Mouse (Mus musculus) erythroblast, embryonic 14.5 days (primary cell): ENCODE results near the gene Osbpl9.

Source experiments
- GATA1 ChIP-seq: IDR thresholded peaks from 2 replicates; pipeline ENCODE4 v1.6.1; 2012; ENCODE audit warnings: low read length, inconsistent platforms, mixed read lengths
- TAL1 ChIP-seq: IDR thresholded peaks from 3 replicates; pipeline ENCODE4 v1.6.1; 2012; ENCODE audit warnings: low read length, inconsistent platforms, mixed read lengths

DNA sequence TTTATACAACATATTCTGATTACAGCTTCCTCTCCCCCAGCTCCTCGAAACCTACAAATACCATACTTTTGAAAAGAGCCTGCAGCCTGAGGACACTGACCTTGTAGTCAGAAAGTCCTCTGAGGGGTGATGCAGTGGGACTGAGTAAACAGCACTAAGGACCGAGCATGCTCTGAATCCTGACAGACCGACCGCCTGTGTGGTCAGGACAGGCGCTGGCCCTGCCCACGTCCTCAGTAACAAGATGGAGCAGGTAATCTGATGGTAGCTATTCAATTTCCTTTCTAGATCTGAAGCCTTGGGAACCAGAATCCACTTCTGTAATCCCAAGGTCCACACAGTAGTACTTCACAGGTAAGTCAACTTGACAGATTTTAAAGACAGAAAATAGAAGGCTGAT lies 93.1 kb downstream of the Osbpl9 start:
- TF ChIP-seq TAL1 (no peak), GATA1 (no peak)
